Comparison of ENCODE assay signal across 27 mouse cellular contexts in the genomic region with DNA sequence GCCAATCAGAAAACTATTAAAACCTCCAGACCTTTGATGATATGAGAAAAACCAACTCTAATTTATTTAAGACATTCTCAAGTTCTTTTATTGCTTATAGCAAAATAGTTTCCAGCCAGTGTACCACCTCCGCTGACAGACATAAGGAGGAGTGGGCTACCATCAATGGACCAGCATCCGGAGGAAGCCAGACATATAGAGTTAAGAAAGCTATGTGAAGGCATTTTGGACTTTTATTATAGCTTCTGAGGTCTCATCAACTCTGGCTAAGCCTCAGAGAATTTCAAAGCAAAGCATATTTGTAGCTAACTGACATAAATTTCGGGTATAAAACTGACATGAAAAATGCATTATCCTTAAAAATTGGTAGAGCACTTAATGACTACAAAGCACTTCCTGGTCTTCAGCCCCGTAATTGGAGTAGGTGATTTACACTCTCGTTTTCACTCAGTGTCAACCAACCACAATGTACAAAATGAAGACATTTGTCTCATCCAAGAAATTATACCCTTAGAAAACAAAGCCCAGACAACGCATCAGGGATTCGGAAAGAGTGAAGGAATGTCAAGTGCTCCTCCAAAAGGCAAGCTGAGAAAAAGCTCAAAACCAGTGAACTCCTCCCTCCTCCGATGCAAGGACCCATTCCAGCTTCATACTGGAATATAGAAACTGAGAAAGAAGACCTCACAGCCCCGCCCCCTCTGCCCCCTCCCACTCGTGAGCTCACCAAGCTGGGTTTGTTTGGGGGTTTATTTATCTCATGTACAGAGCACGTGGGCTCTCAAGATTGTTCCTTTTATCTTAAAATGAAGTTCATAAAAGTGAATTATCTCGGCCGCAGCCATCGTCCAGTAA.
DNase-seq lines count a peak whose midpoint lies in the region; ATAC-seq and TF ChIP-seq lines count a peak whose summit lies in the region.
"Had no signal": no experiment of that assay in that cellular context is flagged by ENCODE, and none has a peak within 500 bp of the region (broad histone marks: within the 10 kb centered on the region; RNA-seq: fewer than 3 reads in every experiment).

No protein-coding gene starts in this region.

- H3K4me2 ChIP-seq in intestine, embryonic 15.5 days (replicated peaks), result no peak overlapping the region
- H3K4me2 ChIP-seq in intestine, postnatal 0 days (replicated peaks; ENCODE audit: low read depth), result no peak overlapping the region
- H3K4me2 ChIP-seq in lung, embryonic 16.5 days (ENCODE audit: low read depth, low read length), result no peak overlapping the region
- H3K4me2 ChIP-seq: forebrain, embryonic 13.5 days; hindbrain, embryonic 15.5 days; lung, embryonic 14.5 days; midbrain, embryonic 15.5 days; neural tube, embryonic 15.5 days had no signal

- H3K9ac ChIP-seq in intestine, embryonic 15.5 days, result no peak overlapping the region
- no peak overlapping the region for H3K9ac ChIP-seq in intestine, postnatal 0 days (ENCODE audit: low read depth, low read length)
- H3K9ac ChIP-seq in lung, embryonic 16.5 days (ENCODE audit: low read length), result no peak overlapping the region
- H3K9ac ChIP-seq: forebrain, embryonic 13.5 days; hindbrain, embryonic 15.5 days; liver, embryonic 14.5 days; lung, embryonic 14.5 days; midbrain, embryonic 15.5 days; neural tube, embryonic 15.5 days had no signal

- DNase-seq in kidney, postnatal 10 days, result peak; percentile 56
- no peak for DNase-seq in kidney, adult 9 months
- no peak for DNase-seq in lung, adult 18-20 months
- DNase-seq in gastrocnemius, postnatal 14 days, result no peak
- DNase-seq: adrenal gland, postnatal 14 days; cerebellum, adult 11 months; cerebellum, adult 9-11 months; gastrocnemius, postnatal 10 days; heart, postnatal 14 days; left cerebral cortex, postnatal 4 days; lung, embryonic 14.5 days; lung, postnatal 4 days; retina, postnatal 1 day; right cerebral cortex, postnatal 14 days; thymus, postnatal 4 days had no signal

- no peaks in the 10 kb centered on the region for H3K9me3 ChIP-seq in intestine, embryonic 15.5 days
- no peaks in the 10 kb centered on the region for H3K9me3 ChIP-seq in intestine, postnatal 0 days (ENCODE audit: control insufficient read depth)
- no peaks in the 10 kb centered on the region for H3K9me3 ChIP-seq in lung, embryonic 16.5 days (ENCODE audit: control insufficient read depth, low read length)
- H3K9me3 ChIP-seq: forebrain, embryonic 13.5 days; hindbrain, embryonic 10.5 days; hindbrain, embryonic 15.5 days; megakaryocyte, embryonic 14.5 days; midbrain, embryonic 15.5 days; neural tube, embryonic 15.5 days had no signal

- no peaks in the 10 kb centered on the region for H3K27me3 ChIP-seq in intestine, embryonic 15.5 days (replicated peaks)
- H3K27me3 ChIP-seq in intestine, postnatal 0 days (replicated peaks; ENCODE audit: control insufficient read depth, insufficient read depth, low read length), result no peaks in the 10 kb centered on the region
- H3K27me3 ChIP-seq in lung, embryonic 16.5 days (ENCODE audit: control insufficient read depth, insufficient read depth, low read depth, low read length), result no peaks in the 10 kb centered on the region
- H3K27me3 ChIP-seq: forebrain, embryonic 13.5 days; hindbrain, embryonic 15.5 days; megakaryocyte, embryonic 14.5 days; midbrain, embryonic 15.5 days; neural tube, embryonic 15.5 days had no signal

- H3K4me3 ChIP-seq in intestine, embryonic 15.5 days (replicated peaks), result no peak overlapping the region
- no peak overlapping the region for H3K4me3 ChIP-seq in intestine, postnatal 0 days (ENCODE audit: low read depth, low read length)
- no peak overlapping the region for H3K4me3 ChIP-seq in lung, embryonic 16.5 days (ENCODE audit: low read length)
- H3K4me3 ChIP-seq: forebrain, embryonic 13.5 days; hindbrain, embryonic 10.5 days; hindbrain, embryonic 15.5 days; megakaryocyte, embryonic 14.5 days; midbrain, embryonic 15.5 days; neural tube, embryonic 15.5 days had no signal

- 81% methylated on average over 14 of the region's 14 CpGs for WGBS in intestine, embryonic 15.5 days
- WGBS in intestine, postnatal 0 days, result 80% methylated on average over 14 of the region's 14 CpGs
- 71% methylated on average over 14 of the region's 14 CpGs for WGBS in lung, embryonic 16.5 days

- no peak for ATAC-seq in intestine, embryonic 15.5 days
- no peak for ATAC-seq in intestine, postnatal 0 days
- no peak for ATAC-seq in lung, embryonic 16.5 days (ENCODE audit: low read depth)
- ATAC-seq in megakaryocyte-erythroid progenitor cell, adult 5-6 weeks (replicated peaks; ENCODE audit: low FRiP score, low TSS enrichment, poor library complexity, severe bottlenecking), result 0 out of 2 replicates have a peak, but pooled peaks have one; percentile 14
- ATAC-seq: forebrain, embryonic 13.5 days; inflammation-experienced regulatory T-cells, adult 6 months; midbrain, embryonic 15.5 days had no signal

- H3K27ac ChIP-seq in intestine, embryonic 15.5 days, result 0 out of 2 replicates have a peak overlapping the region, but pooled peaks have one; percentile 20
- no peak overlapping the region for H3K27ac ChIP-seq in intestine, postnatal 0 days (ENCODE audit: low read depth, low read length)
- H3K27ac ChIP-seq in lung, embryonic 16.5 days (ENCODE audit: low read length), result peak overlapping the region; percentile 81
- H3K27ac ChIP-seq: forebrain, embryonic 13.5 days; hindbrain, embryonic 10.5 days; hindbrain, embryonic 15.5 days; liver, embryonic 14.5 days; midbrain, embryonic 15.5 days; neural tube, embryonic 15.5 days had no signal

- no peak for TF ChIP-seq CTCF in intestine, postnatal 0 days (IDR thresholded peaks at IDR 0.05; ENCODE audit: low read depth)

- intact Hi-C loops in gastrocnemius, postnatal 14 days (cut with DNase I; ENCODE audit: low total_unique reads), result no loop called here

- H3K36me3 ChIP-seq in intestine, embryonic 15.5 days, result no peaks in the 10 kb centered on the region
- no peaks in the 10 kb centered on the region for H3K36me3 ChIP-seq in intestine, postnatal 0 days (ENCODE audit: control insufficient read depth, insufficient read depth)
- no peaks in the 10 kb centered on the region for H3K36me3 ChIP-seq in lung, embryonic 16.5 days (ENCODE audit: control insufficient read depth, insufficient read depth, low read length)
- H3K36me3 ChIP-seq: hindbrain, embryonic 10.5 days; hindbrain, embryonic 15.5 days; midbrain, embryonic 15.5 days; neural tube, embryonic 15.5 days had no signal

- H3K4me1 ChIP-seq in intestine, embryonic 15.5 days (replicated peaks), result no peaks in the 10 kb centered on the region
- no peaks in the 10 kb centered on the region for H3K4me1 ChIP-seq in intestine, postnatal 0 days (replicated peaks; ENCODE audit: control insufficient read depth, insufficient read depth, low read length)
- no peaks in the 10 kb centered on the region; the same call in 1 of the 2 replicates for H3K4me1 ChIP-seq in lung, embryonic 16.5 days (replicated peaks; ENCODE audit: control insufficient read depth, insufficient read depth, low read length)
- H3K4me1 ChIP-seq: megakaryocyte, embryonic 14.5 days had no signal
